Mouse (Mus musculus) liver, embryonic 14.5 days (tissue): ENCODE data around the gene Slc16a6. TPM values are rescaled to one million over a fixed set of nuclear protein-coding genes. Genes with fewer than 3 reads are reported as not detected.

Experiments used
- ATAC-seq: fragments of 200-750 bp; cut with Nextera tagmentation; 2 replicates; pipeline ENCODE4 v1.8.0; 2017; ENCODE audit warnings: moderate number of reproducible peaks, mild to moderate bottlenecking, moderate library complexity; ENCODE audit not compliant: insufficient read depth
- DNase-seq, 3 experiments: peaks; one replicate each; pipeline ENCODE4 v3.0.0-alpha.2; 2012 to 2013; ENCODE audit warnings: low read depth in 3 of 3, low spot score in 3 of 3
- H3K27ac ChIP-seq: fragments of 300-500 bp; sonication (generic); 2 replicates; pipeline ENCODE4 v1.5.1; 2014; ENCODE audit warnings: moderate library complexity, mild to moderate bottlenecking, control low read depth, inconsistent platforms
- H3K27me3 ChIP-seq: fragments of 300-500 bp; sonication (generic); 2 replicates; pipeline ENCODE4 v1.6.1; 2014; ENCODE audit warnings: mild to moderate bottlenecking, low read length, moderate library complexity; ENCODE audit not compliant: control insufficient read depth, insufficient read depth
- H3K36me3 ChIP-seq: fragments of 300-500 bp; sonication (generic); replicated peaks from 2 replicates; pipeline ENCODE4 v1.6.1; 2014; ENCODE audit warnings: low read depth; ENCODE audit not compliant: control insufficient read depth, insufficient read depth
- H3K4me1 ChIP-seq, 2 experiments: fragments of 200-500 bp in 1 of 2; fragments of 300-500 bp in 1 of 2; sonication (generic) in 1 of 2; replicated peaks; 2 replicates each; pipeline ENCODE4 v1.6.1; 2012 to 2014; ENCODE audit warnings: antibody characterized with exemption in 1 of 2, inconsistent platforms in 1 of 2, low read length in 1 of 2; ENCODE audit not compliant: control insufficient read depth in 2 of 2, insufficient read depth in 2 of 2
- H3K4me2 ChIP-seq: fragments of 300-500 bp; sonication (generic); 2 replicates; pipeline ENCODE4 v1.6.1; 2014; ENCODE audit warnings: low read depth, mild to moderate bottlenecking, control low read depth, moderate library complexity
- H3K4me3 ChIP-seq, 2 experiments: fragments of 200-500 bp in 1 of 2; fragments of 300-500 bp in 1 of 2; sonication (generic) in 1 of 2; 2 replicates each; pipeline ENCODE4 v1.5.1; 2012 to 2014; ENCODE audit warnings: low read depth in 2 of 2, low read length in 2 of 2, mild to moderate bottlenecking in 2 of 2, control low read depth in 1 of 2, inconsistent platforms in 1 of 2, moderate library complexity in 1 of 2; ENCODE audit not compliant: insufficient read depth in 1 of 2
- H3K9ac ChIP-seq: fragments of 300-500 bp; sonication (generic); replicated peaks from 2 replicates; pipeline ENCODE4 v1.6.1; 2014; ENCODE audit warnings: mild to moderate bottlenecking, control low read depth, moderate library complexity
- H3K9me3 ChIP-seq: fragments of 300-500 bp; sonication (generic); 2 replicates; pipeline ENCODE4 v1.6.1; 2016; ENCODE audit warnings: low read length, mixed read lengths; ENCODE audit not compliant: control insufficient read depth
- CTCF ChIP-seq: IDR thresholded peaks from 2 replicates; pipeline ENCODE4 v1.5.1; 2016; ENCODE audit warnings: antibody characterized with exemption, low read depth, control low read depth
- EP300 ChIP-seq: IDR thresholded peaks from 2 replicates; pipeline ENCODE4 v1.6.1; 2016; ENCODE audit warnings: antibody characterized with exemption, low read depth
- WGBS: fragments of 180-500 bp; shearing (Covaris S2); extraction: QIAGEN DNeasy Blood & Tissue Kit; methylation state at CpG from one replicate; pipeline ENCODE4 v1.1.7; 2014; ENCODE audit not compliant: insufficient replicate concordance; 5-methylcytosine and 5-hydroxymethylcytosine counted together
- polyA plus RNA-seq, 2 experiments: library from polyadenylated mRNA; depleted of rRNA in 1 of 2; stranded (reverse) in 1 of 2; unstranded in 1 of 2; fragments of >200 nt; fragmentation: Nextera tagmentation in 1 of 2; extraction: Ambion mirVana in 1 of 2; gene quantifications; 2 replicates each; pipeline versions ENCODE4 v1.2.1 to v1.2.3; 2012 to 2014

Gene Slc16a6
- polyA plus RNA-seq, 2 experiments = 8.0 to 39.5 TPM

- ATAC-seq = no peak
- Histone ChIP-seq H3K9me3 (peaks cover 2% of the 10 kb centered on the region; the same call in 1 of the 2 replicates), H3K4me3 (no peak overlapping the region), H3K27me3 (no peaks in the 10 kb centered on the region), H3K36me3 (no peaks in the 10 kb centered on the region), H3K4me1 (peaks cover 0 to 9% of the 10 kb centered on the region in 2 experiments; a peak in 2 of 4 replicates), H3K4me2 (no peak overlapping the region), H3K27ac (no peak overlapping the region), H3K9ac (no peak overlapping the region)
- no peak for TF ChIP-seq EP300
- TF ChIP-seq CTCF = no peak
- 51% methylated on average over 9 of the region's 9 CpGs for whole genome bisulfite sequencing
- DNase-seq = no peak
Measured at GRCm38 (mm10) chr11:109417472-109418040, 55.8 kb downstream of the Slc16a6 start.

- DNase-seq (no peak), ATAC-seq (no peak)
- no peak for TF ChIP-seq EP300
- TF ChIP-seq CTCF = no peak
- peaks cover 0 to 9% of the 10 kb centered on the region in 2 experiments; a peak in 2 of 4 replicates for H3K4me1 ChIP-seq
- 56% methylated on average over 8 of the region's 8 CpGs for WGBS
- H3K9ac ChIP-seq = no peak overlapping the region
- no peaks in the 10 kb centered on the region for H3K27me3 ChIP-seq
- H3K27ac ChIP-seq = no peak overlapping the region
- no peaks in the 10 kb centered on the region for H3K9me3 ChIP-seq
- no peak overlapping the region for H3K4me3 ChIP-seq
- H3K36me3 ChIP-seq = no peaks in the 10 kb centered on the region
- no peak overlapping the region for H3K4me2 ChIP-seq
Measured at GRCm38 (mm10) chr11:109416709-109417420, 56.5 kb downstream of the Slc16a6 start.

- TF ChIP-seq CTCF = no peak
- no peak for TF ChIP-seq EP300
- WGBS = 75% methylated on average over 5 of the region's 5 CpGs
- ATAC-seq = no peak
Measured at GRCm38 (mm10) chr11:109414802-109415201, 58.6 kb downstream of the Slc16a6 start.

GRCm38 (mm10) chr11:109413617-109414016 lies 59.8 kb downstream of the Slc16a6 start, which contains the start of gene 9930022D16Rik:
TSS of gene 9930022D16Rik (plus strand) at chr11:109413917.
- Histone ChIP-seq H3K9me3 (no peaks in the 10 kb centered on the region), H3K9ac (no peak within 1 kb of the TSS), H3K4me1 (peaks cover 0 to 2% of the 10 kb centered on the region in 2 experiments; a peak in 1 of 4 replicates), H3K4me3 (no peak within 1 kb of the TSS), H3K36me3 (no peaks in the 10 kb centered on the region), H3K27ac (no peak within 1 kb of the TSS), H3K27me3 (no peaks in the 10 kb centered on the region), H3K4me2 (no peak within 1 kb of the TSS)
- ATAC-seq = no peak
- DNase-seq = no peak
- TF ChIP-seq EP300 (no peak), CTCF (no peak)
- WGBS = 57% methylated on average over 6 of the region's 6 CpGs

More at GRCm38 (mm10) chr11:109414802-109415201, 58.6 kb downstream of the Slc16a6 start:
- H3K4me1 ChIP-seq = peaks cover 0 to 4% of the 10 kb centered on the region in 2 experiments; a peak in 1 of 4 replicates
- no peaks in the 10 kb centered on the region for H3K9me3 ChIP-seq
- H3K4me3 ChIP-seq = no peak overlapping the region
- no peaks in the 10 kb centered on the region for H3K27me3 ChIP-seq
- H3K27ac ChIP-seq = no peak overlapping the region
- no peaks in the 10 kb centered on the region for H3K36me3 ChIP-seq
- no peak overlapping the region for H3K9ac ChIP-seq
- DNase-seq = no peak
- H3K4me2 ChIP-seq = no peak overlapping the region

GRCm38 (mm10) chr11:109410197-109410980 lies 63.0 kb downstream of the Slc16a6 start:
- no peak for ATAC-seq
- Histone ChIP-seq H3K9ac (no peak overlapping the region), H3K4me2 (no peak overlapping the region), H3K4me1 (no peaks in the 10 kb centered on the region), H3K9me3 (no peaks in the 10 kb centered on the region), H3K27ac (no peak overlapping the region), H3K4me3 (no peak overlapping the region), H3K27me3 (no peaks in the 10 kb centered on the region), H3K36me3 (no peaks in the 10 kb centered on the region)
- WGBS = 77% methylated on average over 15 of the region's 15 CpGs
- no peak for DNase-seq
- TF ChIP-seq EP300 (no peak), CTCF (no peak)
